Mouse (Mus musculus) heart, embryonic 11.5 days (tissue): Measurements from ENCODE around the gene Btnl1. TPM values are rescaled to one million over a fixed set of nuclear protein-coding genes. Genes with fewer than 3 reads are reported as not detected.

Experiments
- ATAC-seq: fragments of 200-750 bp; cut with Nextera tagmentation; replicated peaks from 2 replicates; pipeline ENCODE4 v1.8.0; 2017; ENCODE audit warnings: moderate library complexity; ENCODE audit not compliant: insufficient number of reproducible peaks, low FRiP score, low TSS enrichment
- H3K27ac ChIP-seq: fragments of 300-500 bp; sonication (generic); 2 replicates; pipeline ENCODE4 v1.5.1; 2014; ENCODE audit warnings: mild to moderate bottlenecking, low read depth, low read length
- H3K27me3 ChIP-seq: fragments of 300-500 bp; sonication (generic); 2 replicates; pipeline ENCODE4 v1.6.1; 2014; ENCODE audit warnings: mild to moderate bottlenecking, low read length, mixed read lengths; ENCODE audit not compliant: control insufficient read depth, insufficient read depth
- H3K36me3 ChIP-seq: fragments of 300-500 bp; sonication (generic); 2 replicates; pipeline ENCODE4 v1.6.1; 2014; ENCODE audit warnings: mild to moderate bottlenecking, low read length, moderate library complexity, mixed read lengths; ENCODE audit not compliant: control insufficient read depth, insufficient read depth
- H3K4me1 ChIP-seq: fragments of 300-500 bp; sonication (generic); 2 replicates; pipeline ENCODE4 v1.6.1; 2014; ENCODE audit warnings: low read length; ENCODE audit not compliant: control insufficient read depth, insufficient read depth
- H3K4me2 ChIP-seq: fragments of 300-500 bp; sonication (generic); 2 replicates; pipeline ENCODE4 v1.6.1; 2014; ENCODE audit warnings: mild to moderate bottlenecking, moderate library complexity
- H3K4me3 ChIP-seq: fragments of 300-500 bp; sonication (generic); 2 replicates; pipeline ENCODE4 v1.5.1; 2014; ENCODE audit warnings: low read depth, low read length
- H3K9ac ChIP-seq: fragments of 300-500 bp; sonication (generic); 2 replicates; pipeline ENCODE4 v1.6.1; 2014; ENCODE audit warnings: mild to moderate bottlenecking, low read depth, low read length, moderate library complexity
- H3K9me3 ChIP-seq: fragments of 300-500 bp; sonication (generic); replicated peaks from 2 replicates; pipeline ENCODE4 v1.6.1; 2016; ENCODE audit warnings: low read length; ENCODE audit not compliant: control insufficient read depth
- whole genome bisulfite sequencing: fragments of 180-500 bp; shearing (Covaris S2); extraction: QIAGEN DNeasy Blood & Tissue Kit; methylation state at CpG from one replicate; pipeline ENCODE4 v1.1.7; 2014; ENCODE audit not compliant: insufficient replicate concordance; 5-methylcytosine and 5-hydroxymethylcytosine counted together
- polyA plus RNA-seq: library from polyadenylated mRNA; unstranded; fragments of >200 nt; fragmentation: Nextera tagmentation; extraction: Ambion mirVana; gene quantifications from 2 replicates; pipeline ENCODE4 v1.2.1, GENCODE M21; 2014

The Btnl1 gene
- not detected in 2 replicates for polyA plus RNA-seq

GRCm38 (mm10) chr17:34376847-34377246 is at the start of gene Btnl1:
Btnl1 (plus strand) TSS chr17:34377132.
- Histone ChIP-seq H3K27ac (no peak within 1 kb of the TSS), H3K4me1 (no peaks in the 10 kb centered on the region), H3K9me3 (no peaks in the 10 kb centered on the region), H3K36me3 (no peaks in the 10 kb centered on the region), H3K27me3 (0 out of 2 replicates have a peak, but pooled peaks cover 2% of the 10 kb centered on the region), H3K4me3 (no peak within 1 kb of the TSS), H3K9ac (no peak within 1 kb of the TSS), H3K4me2 (no peak within 1 kb of the TSS)
- ATAC-seq: no peak
- 59% methylated on average over 2 of the region's 2 CpGs for WGBS

GRCm38 (mm10) chr17:34329807-34330206 is 47.1 kb upstream of the Btnl1 start:
- no peak overlapping the region for H3K27ac ChIP-seq
- no peak overlapping the region for H3K4me3 ChIP-seq
- no peaks in the 10 kb centered on the region for H3K9me3 ChIP-seq
- no peak overlapping the region for H3K4me2 ChIP-seq
- H3K4me1 ChIP-seq: no peaks in the 10 kb centered on the region
- H3K36me3 ChIP-seq: no peaks in the 10 kb centered on the region
- ATAC-seq: no peak
- H3K9ac ChIP-seq: no peak overlapping the region
- whole genome bisulfite sequencing: 31% methylated on average over 2 of the region's 2 CpGs
- H3K27me3 ChIP-seq: no peaks in the 10 kb centered on the region

- no peaks in the 10 kb centered on the region for H3K27me3 ChIP-seq
- H3K4me3 ChIP-seq: no peak overlapping the region
- H3K9me3 ChIP-seq: no peaks in the 10 kb centered on the region
- H3K4me1 ChIP-seq: no peaks in the 10 kb centered on the region
- no peak overlapping the region for H3K9ac ChIP-seq
- H3K36me3 ChIP-seq: no peaks in the 10 kb centered on the region
- no peak for ATAC-seq
- no peak overlapping the region for H3K4me2 ChIP-seq
- no peak overlapping the region for H3K27ac ChIP-seq
- 83% methylated on average over 1 of the region's 1 CpGs for WGBS
These were observed 45.7 kb upstream of the Btnl1 start for GRCm38 (mm10) chr17:34331200-34331599.

GRCm38 (mm10) chr17:34340619-34341402 is 36.1 kb upstream of the Btnl1 start:
- WGBS: 56% methylated on average over 3 of the region's 3 CpGs
- H3K4me3 ChIP-seq: no peak overlapping the region
- H3K4me2 ChIP-seq: no peak overlapping the region

GRCm38 (mm10) chr17:34344882-34345281 is 32.0 kb upstream of the Btnl1 start:
- no peaks in the 10 kb centered on the region for H3K9me3 ChIP-seq
- WGBS: 80% methylated on average over 4 of the region's 4 CpGs
- H3K27me3 ChIP-seq: no peaks in the 10 kb centered on the region; the same call in 1 of the 2 replicates
- H3K36me3 ChIP-seq: no peaks in the 10 kb centered on the region
- no peak for ATAC-seq
- H3K4me1 ChIP-seq: no peaks in the 10 kb centered on the region
- no peak overlapping the region for H3K27ac ChIP-seq
- no peak overlapping the region for H3K4me2 ChIP-seq
- H3K4me3 ChIP-seq: no peak overlapping the region
- no peak overlapping the region for H3K9ac ChIP-seq

More at GRCm38 (mm10) chr17:34340619-34341402, 36.1 kb upstream of the Btnl1 start:
- H3K36me3 ChIP-seq: no peaks in the 10 kb centered on the region
- H3K27me3 ChIP-seq: no peaks in the 10 kb centered on the region; the same call in 1 of the 2 replicates
- no peaks in the 10 kb centered on the region for H3K4me1 ChIP-seq
- no peak overlapping the region for H3K27ac ChIP-seq
- ATAC-seq: no peak
- H3K9me3 ChIP-seq: no peaks in the 10 kb centered on the region
- no peak overlapping the region for H3K9ac ChIP-seq

- Histone ChIP-seq H3K27me3 (no peaks in the 10 kb centered on the region; the same call in 1 of the 2 replicates), H3K4me3 (no peak overlapping the region), H3K4me2 (no peak overlapping the region), H3K4me1 (no peaks in the 10 kb centered on the region), H3K27ac (no peak overlapping the region), H3K9ac (no peak overlapping the region), H3K36me3 (no peaks in the 10 kb centered on the region), H3K9me3 (no peaks in the 10 kb centered on the region)
- 79% methylated on average over 7 of the region's 7 CpGs for WGBS
- no peak for ATAC-seq
These were observed 31.4 kb upstream of the Btnl1 start for GRCm38 (mm10) chr17:34345486-34345885.

- Histone ChIP-seq H3K27me3 (no peaks in the 10 kb centered on the region; the same call in 1 of the 2 replicates), H3K27ac (no peak overlapping the region), H3K4me2 (no peak overlapping the region), H3K36me3 (no peaks in the 10 kb centered on the region), H3K4me3 (no peak overlapping the region), H3K9me3 (no peaks in the 10 kb centered on the region), H3K9ac (no peak overlapping the region), H3K4me1 (no peaks in the 10 kb centered on the region)
- ATAC-seq: no peak
- 60% methylated on average over 3 of the region's 3 CpGs for WGBS
These were observed 30.9 kb upstream of the Btnl1 start for GRCm38 (mm10) chr17:34346041-34346440.

GRCm38 (mm10) chr17:34347606-34348308 is 29.2 kb upstream of the Btnl1 start:
- 54% methylated on average over 6 of the region's 6 CpGs for WGBS
- H3K4me3 ChIP-seq: no peak overlapping the region

More at GRCm38 (mm10) chr17:34347606-34348308, 29.2 kb upstream of the Btnl1 start:
- H3K9ac ChIP-seq: no peak overlapping the region
- H3K36me3 ChIP-seq: no peaks in the 10 kb centered on the region
- no peaks in the 10 kb centered on the region; the same call in 1 of the 2 replicates for H3K27me3 ChIP-seq
- H3K27ac ChIP-seq: no peak overlapping the region
- ATAC-seq: no peak
- no peak overlapping the region for H3K4me2 ChIP-seq
- H3K9me3 ChIP-seq: no peaks in the 10 kb centered on the region
- no peaks in the 10 kb centered on the region for H3K4me1 ChIP-seq
